Mouse (Mus musculus) MEL (cell line): ENCODE measurements around the gene E4f1. TPM values are rescaled to one million over a fixed set of nuclear protein-coding genes. Genes with fewer than 3 reads are reported as not detected.

Source experiments
- DNase-seq: peaks from one replicate; pipeline ENCODE4 v3.0.0; 2011; ENCODE audit warnings: low read depth, low spot score
- H3K27ac ChIP-seq: 2 replicates; pipeline ENCODE4 v1.5.1; 2012; ENCODE audit warnings: low read depth, mild to moderate bottlenecking, control low read depth, low read length, moderate library complexity; ENCODE audit not compliant: control insufficient read depth
- H3K27me3 ChIP-seq, 2 experiments: fragments of 150-350 bp in 1 of 2; sonication (generic) in 1 of 2; 2 replicates each; pipeline ENCODE4 v1.6.1; 2012; ENCODE audit warnings: low read length in 2 of 2, mild to moderate bottlenecking in 2 of 2, improper control_type of control experiment in 1 of 2, moderate library complexity in 1 of 2; ENCODE audit not compliant: insufficient read depth in 2 of 2, control insufficient read depth in 1 of 2
- H3K36me3 ChIP-seq, 2 experiments: 2 replicates each; pipeline ENCODE4 v1.6.1; 2012 to 2014; ENCODE audit warnings: low read length in 2 of 2, improper control_type of control experiment in 1 of 2, inconsistent platforms in 1 of 2, mild to moderate bottlenecking in 1 of 2; ENCODE audit not compliant: insufficient read depth in 2 of 2, control insufficient read depth in 1 of 2
- H3K4me1 ChIP-seq, 2 experiments: fragments of 150-350 bp in 1 of 2; sonication (generic) in 1 of 2; 2 replicates each; pipeline ENCODE4 v1.6.1; 2012; ENCODE audit warnings: low read length in 2 of 2, improper control_type of control experiment in 1 of 2, mild to moderate bottlenecking in 1 of 2; ENCODE audit not compliant: insufficient read depth in 2 of 2, control insufficient read depth in 1 of 2
- H3K4me3 ChIP-seq, 2 experiments: fragments of 150-350 bp in 1 of 2; sonication (generic) in 1 of 2; 2 replicates each; pipeline ENCODE4 v1.5.1; 2012; ENCODE audit warnings: low read depth in 2 of 2, low read length in 2 of 2, mild to moderate bottlenecking in 2 of 2, moderate library complexity in 2 of 2, control low read depth in 1 of 2, improper control_type of control experiment in 1 of 2; ENCODE audit not compliant: control insufficient read depth in 1 of 2, insufficient read depth in 1 of 2
- H3K79me2 ChIP-seq: 2 replicates; pipeline ENCODE4 v1.6.1; 2012; ENCODE audit warnings: mild to moderate bottlenecking, low read length, moderate library complexity; ENCODE audit not compliant: control insufficient read depth, poor library complexity, insufficient read depth
- H3K9ac ChIP-seq: 2 replicates; pipeline ENCODE4 v1.6.1; 2012; ENCODE audit warnings: low read depth, mild to moderate bottlenecking, control low read depth, low read length, moderate library complexity; ENCODE audit not compliant: control insufficient read depth, poor library complexity, severe bottlenecking
- H3K9me3 ChIP-seq: fragments of 150-350 bp; sonication (generic); replicated peaks from 2 replicates; pipeline ENCODE4 v1.6.1; 2012; ENCODE audit warnings: mild to moderate bottlenecking, low read length, improper control_type of control experiment, moderate library complexity; ENCODE audit not compliant: insufficient read depth
- CHD2 ChIP-seq: IDR thresholded peaks from 2 replicates; pipeline ENCODE4 v1.6.1; 2011; ENCODE audit warnings: low read length, improper control_type of control experiment
- E2F4 ChIP-seq: IDR thresholded peaks from 2 replicates; pipeline ENCODE4 v1.6.1; 2011; ENCODE audit warnings: low read depth, low read length, improper control_type of control experiment, borderline replicate concordance
- GATA1 ChIP-seq: IDR thresholded peaks from 2 replicates; pipeline ENCODE4 v1.6.1; 2011; ENCODE audit warnings: low read depth, low read length, improper control_type of control experiment
- HCFC1 ChIP-seq: IDR thresholded peaks from 2 replicates; pipeline ENCODE4 v1.6.1; 2012; ENCODE audit warnings: low read depth, mild to moderate bottlenecking, inconsistent platforms, low read length, improper control_type of control experiment, moderate library complexity
- KAT2A ChIP-seq: conservative IDR thresholded peaks from 2 replicates; pipeline ENCODE4 v1.6.1; 2012; ENCODE audit warnings: low read depth, low read length, improper control_type of control experiment, inconsistent platforms
- MAX ChIP-seq: IDR thresholded peaks from 2 replicates; pipeline ENCODE4 v1.6.1; 2011; ENCODE audit warnings: low read length, improper control_type of control experiment
- MEF2A ChIP-seq: IDR thresholded peaks from 2 replicates; pipeline ENCODE4 v1.6.1; 2014; ENCODE audit warnings: low read depth, mild to moderate bottlenecking, inconsistent platforms, low read length, improper control_type of control experiment; ENCODE audit not compliant: poor library complexity, insufficient replicate concordance, severe bottlenecking; ENCODE audit errors: extremely low read depth
- MXI1 ChIP-seq: IDR thresholded peaks from 2 replicates; pipeline ENCODE4 v1.6.1; 2011; ENCODE audit warnings: mild to moderate bottlenecking, low read depth, low read length, improper control_type of control experiment
- MYB ChIP-seq: IDR thresholded peaks from 2 replicates; pipeline ENCODE4 v1.6.1; 2011; ENCODE audit warnings: mild to moderate bottlenecking, low read depth, low read length, improper control_type of control experiment
- NRF1 ChIP-seq: IDR thresholded peaks from 2 replicates; pipeline ENCODE4 v1.6.1; 2014; ENCODE audit warnings: low read depth, mild to moderate bottlenecking, inconsistent platforms, low read length, improper control_type of control experiment, moderate library complexity; ENCODE audit not compliant: poor library complexity, insufficient read depth, severe bottlenecking
- RAD21 ChIP-seq: IDR thresholded peaks from 2 replicates; pipeline ENCODE4 v1.6.1; 2011; ENCODE audit warnings: mild to moderate bottlenecking, low read depth, low read length, improper control_type of control experiment
- RCOR1 ChIP-seq: IDR thresholded peaks from 2 replicates; pipeline ENCODE4 v1.6.1; 2012; ENCODE audit warnings: low read depth, mild to moderate bottlenecking, inconsistent platforms, low read length, improper control_type of control experiment
- SIN3A ChIP-seq: IDR thresholded peaks from 2 replicates; pipeline ENCODE4 v1.6.1; 2012; ENCODE audit warnings: low read length, improper control_type of control experiment, inconsistent platforms
- SMC3 ChIP-seq: IDR thresholded peaks from 2 replicates; pipeline ENCODE4 v1.6.1; 2011; ENCODE audit warnings: low read depth, low read length, improper control_type of control experiment
- TAL1 ChIP-seq: IDR thresholded peaks from 2 replicates; pipeline ENCODE4 v1.6.1; 2012; ENCODE audit warnings: mild to moderate bottlenecking, inconsistent platforms, low read length, moderate library complexity, mixed read lengths
- USF1 ChIP-seq: IDR thresholded peaks from 2 replicates; pipeline ENCODE4 v1.6.1; 2014; ENCODE audit warnings: low read depth, mild to moderate bottlenecking, inconsistent platforms, low read length, improper control_type of control experiment, moderate library complexity
- ZMIZ1 ChIP-seq: IDR thresholded peaks from 2 replicates; pipeline ENCODE4 v1.6.1; 2012; ENCODE audit warnings: low read depth, mild to moderate bottlenecking, inconsistent platforms, low read length, improper control_type of control experiment, moderate library complexity
- polyA plus RNA-seq, 2 experiments: library from polyadenylated mRNA; stranded (reverse) in 1 of 2; unstranded in 1 of 2; fragments of >175 nt in 1 of 2; fragments of >200 nt in 1 of 2; gene quantifications; 2 replicates each; pipeline versions ENCODE4 v1.2.1 to v1.2.4; 2012; ENCODE audit warnings: low replicate concordance in 2 of 2, low read depth in 1 of 2; ENCODE audit not compliant: insufficient read length in 2 of 2, insufficient read depth in 1 of 2, missing spikeins in 1 of 2
- total RNA-seq: library from RNA; depleted of rRNA; stranded (reverse); fragments of 300-350 nt; gene quantifications from 2 replicates; pipeline ENCODE4 v1.2.3, GENCODE M21; 2012

Gene E4f1
- total and polyA plus RNA-seq, 3 experiments = 24.3 to 37.1 TPM; not detected in 1

DNA sequence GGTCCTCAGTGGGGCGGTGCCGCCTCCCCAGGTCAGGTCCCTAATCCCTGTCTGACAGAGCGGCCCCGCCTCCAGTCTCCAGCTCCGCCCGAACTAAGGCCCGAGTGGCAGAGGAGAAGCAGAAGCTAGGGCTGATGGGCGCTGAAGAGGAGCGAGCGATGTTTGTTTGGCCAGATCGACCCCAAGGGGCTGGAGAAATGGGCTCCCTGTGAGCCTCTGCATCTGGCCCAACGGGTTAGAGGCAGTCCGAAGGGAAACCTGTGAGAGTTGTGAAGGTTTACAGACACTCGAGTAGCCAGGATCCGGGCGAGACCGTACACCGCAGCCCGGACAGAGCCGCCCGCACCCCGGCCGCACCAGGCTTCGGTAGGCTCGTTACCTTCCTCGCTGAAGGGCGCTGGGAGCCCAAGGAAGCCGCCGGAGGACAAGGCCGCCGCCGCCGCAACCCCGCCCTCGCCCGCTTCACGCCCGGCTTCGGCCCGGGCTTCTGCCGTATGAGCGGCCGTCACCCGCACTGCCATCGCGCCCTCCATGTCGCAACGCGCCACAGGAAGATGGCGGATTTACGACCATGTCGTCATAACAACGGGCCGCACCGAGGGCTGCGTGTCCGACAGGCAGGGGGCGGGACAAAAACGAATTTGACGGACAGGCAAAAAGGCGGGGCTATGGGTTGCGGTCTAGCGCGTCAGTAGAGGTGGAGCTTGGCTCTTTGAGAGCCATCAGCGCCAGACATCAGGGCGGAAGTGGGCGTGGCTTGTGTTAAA, 15.2 kb downstream of the E4f1 start (continued):
- TF ChIP-seq USF1 (no peak; the same call in 1 of the 2 replicates), MAX (peak; percentile 77), RCOR1 (no peak), GATA1 (no peak), HCFC1 (peak; percentile 89), MYB (no peak), RAD21 (no peak), MEF2A (no peak), KAT2A (peak; percentile 78), E2F4 (no peak), CHD2 (no peak)

DNA sequence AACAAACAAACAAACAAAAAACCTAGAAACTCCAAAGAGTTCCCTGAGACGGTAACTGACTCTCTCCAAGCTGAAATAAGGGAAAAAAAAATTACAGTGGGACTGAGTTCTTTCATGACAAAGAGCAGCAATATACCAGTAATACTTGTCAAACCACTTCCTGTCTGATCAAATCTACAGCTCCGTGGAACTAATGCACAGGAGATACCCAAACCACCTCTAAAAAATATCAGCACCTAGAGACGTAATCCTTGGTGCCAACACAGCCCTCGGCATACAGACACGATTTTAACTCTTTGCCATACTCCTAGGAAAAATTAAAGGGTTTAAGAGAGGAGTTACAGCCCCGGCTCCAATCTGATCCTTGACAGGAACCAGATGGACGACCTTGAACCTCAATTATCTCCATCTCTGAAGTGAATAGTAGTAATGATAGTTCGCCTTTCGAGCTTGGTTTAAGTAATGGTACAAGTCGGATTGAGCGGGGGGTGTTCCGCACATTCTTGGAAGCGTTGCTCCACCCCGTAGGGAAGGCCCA, 15.8 kb downstream of the E4f1 start:
- Histone ChIP-seq H3K4me1 (peaks cover 7 to 12% of the 10 kb centered on the region in 2 experiments), H3K27ac (peak overlapping the region; percentile 91), H3K9ac (peak overlapping the region; percentile 68), H3K9me3 (no peaks in the 10 kb centered on the region), H3K27me3 (no peaks in the 10 kb centered on the region), H3K4me3 (peak overlapping the region; percentile 59 to 90), H3K36me3 (peaks cover 0 to 17% of the 10 kb centered on the region in 2 experiments), H3K79me2 (peaks cover 18% of the 10 kb centered on the region)
- TF ChIP-seq HCFC1 (no peak), MAX (no peak), CHD2 (no peak), SIN3A (0 out of 2 replicates have a peak, but pooled peaks have one; percentile 36), MXI1 (0 out of 2 replicates have a peak, but pooled peaks have one; percentile 3), SMC3 (no peak), NRF1 (no peak), KAT2A (no peak), ZMIZ1 (no peak), TAL1 (no peak)
- DNase-seq = no peak
